Mouse (Mus musculus) kidney, adult 8-10 months (tissue): Measurements from ENCODE around the gene Nup93.

Experiments used
- DNase-seq, 2 experiments: peaks; one replicate each; pipeline ENCODE4 v3.0.0; 2022

Nup93 gene

GRCm38 (mm10) chr8:94270309-94270708, 55.9 kb downstream of the Nup93 start:
- no peak for DNase-seq

- DNase-seq, result no peak
Observed at GRCm38 (mm10) chr8:94271102-94271501, 56.7 kb downstream of the Nup93 start.

GRCm38 (mm10) chr8:94272612-94273011, 58.2 kb downstream of the Nup93 start:
- no peak for DNase-seq

- no peak for DNase-seq
Observed at GRCm38 (mm10) chr8:94273289-94273850, 59.0 kb downstream of the Nup93 start.

GRCm38 (mm10) chr8:94274030-94274429, 59.7 kb downstream of the Nup93 start:
- DNase-seq, result no peak

GRCm38 (mm10) chr8:94278295-94278694, 63.9 kb downstream of the Nup93 start:
- DNase-seq, result no peak

GRCm38 (mm10) chr8:94280001-94280613, 65.7 kb downstream of the Nup93 start:
- no peak for DNase-seq

- no peak for DNase-seq
Observed at GRCm38 (mm10) chr8:94282453-94282985, 68.2 kb downstream of the Nup93 start.

- peak; percentile 33 to 43 for DNase-seq
Observed at GRCm38 (mm10) chr8:94284204-94284603, 69.8 kb downstream of the Nup93 start.

GRCm38 (mm10) chr8:94290606-94291005, 76.2 kb downstream of the Nup93 start:
- no peak for DNase-seq

- DNase-seq, result peak; percentile 75 to 83
Observed at GRCm38 (mm10) chr8:94292072-94292471, 77.7 kb downstream of the Nup93 start.

GRCm38 (mm10) chr8:94292626-94293025, 78.3 kb downstream of the Nup93 start:
- DNase-seq, result peak; percentile 39 to 73

GRCm38 (mm10) chr8:94295687-94296086, 81.3 kb downstream of the Nup93 start:
- DNase-seq, result no peak

- no peak for DNase-seq
Observed at GRCm38 (mm10) chr8:94296312-94296991, 82.1 kb downstream of the Nup93 start.

- no peak for DNase-seq
Observed at GRCm38 (mm10) chr8:94297101-94297500, 82.7 kb downstream of the Nup93 start.

- DNase-seq, result no peak
Observed at GRCm38 (mm10) chr8:94300809-94301208, 86.4 kb downstream of the Nup93 start.

- DNase-seq, result no peak
Observed at GRCm38 (mm10) chr8:94304412-94304811, 90.0 kb downstream of the Nup93 start.

- DNase-seq, result peak in 1 of 2 experiments; percentile 15
Observed at GRCm38 (mm10) chr8:94306989-94307513, 92.7 kb downstream of the Nup93 start.

GRCm38 (mm10) chr8:94307652-94308051, 93.3 kb downstream of the Nup93 start:
- no peak for DNase-seq

- DNase-seq, result no peak
Observed at GRCm38 (mm10) chr8:94314069-94314468, 99.7 kb downstream of the Nup93 start.

- DNase-seq, result no peak
Observed at GRCm38 (mm10) chr8:94317249-94317648, 102.9 kb downstream of the Nup93 start.

GRCm38 (mm10) chr8:94317691-94318090, 103.3 kb downstream of the Nup93 start:
- DNase-seq, result no peak

GRCm38 (mm10) chr8:94320036-94320435, 105.7 kb downstream of the Nup93 start:
- DNase-seq, result no peak

GRCm38 (mm10) chr8:94322083-94322482, 107.7 kb downstream of the Nup93 start:
- no peak for DNase-seq
